Mouse (Mus musculus): ENCODE measurements around the gene Trim52. TPM values are rescaled to one million over a fixed set of nuclear protein-coding genes. Genes with fewer than 3 reads are reported as not detected.

The Trim52 gene
- polyA plus RNA-seq, 1 experiment from 2014 or later = not detected

DNA sequence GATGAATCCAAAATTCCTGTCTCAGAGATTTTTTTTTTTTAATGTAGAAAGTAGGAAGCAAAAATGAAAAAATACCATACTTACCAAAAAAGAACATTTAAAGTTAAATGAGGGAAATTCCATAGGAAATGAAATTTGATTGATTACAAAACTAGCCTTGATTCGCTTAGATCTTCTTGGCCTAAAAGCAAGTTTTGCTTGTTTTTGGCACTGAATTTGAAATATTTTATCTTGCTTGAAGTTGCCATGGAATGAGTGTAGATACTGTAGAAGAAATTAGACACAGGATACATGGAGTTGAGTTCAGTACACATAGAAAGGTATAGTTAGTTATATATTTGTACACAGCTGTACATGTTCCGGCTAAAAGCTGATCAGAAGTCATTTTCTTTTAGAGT is 73.7 kb downstream of the Trim52 start:
- ATAC-seq (ENCODE audit: low FRiP score, low TSS enrichment) = no peak
- WGBS = 89% methylated on average over 2 of the region's 2 CpGs
- no peak overlapping the region for H3K4me2 ChIP-seq (ENCODE audit: low read length)

GRCm38 (mm10) chr14:106180616-106181015 is 74.6 kb downstream of the Trim52 start:
- Histone ChIP-seq H3K9ac (replicated peaks; ENCODE audit: low read length) (no peak overlapping the region), H3K27ac (replicated peaks; ENCODE audit: low read depth, low read length) (no peak overlapping the region), H3K36me3 (ENCODE audit: control insufficient read depth, insufficient read depth, low read length) (no peaks in the 10 kb centered on the region), H3K4me3 (replicated peaks; ENCODE audit: low read depth, low read length) (no peak overlapping the region), H3K4me2 (ENCODE audit: low read length) (no peak overlapping the region), H3K4me1 (ENCODE audit: control insufficient read depth, insufficient read depth, low read length) (no peaks in the 10 kb centered on the region), H3K9me3 (ENCODE audit: control insufficient read depth, low read length) (no peaks in the 10 kb centered on the region), H3K27me3 (ENCODE audit: control insufficient read depth, insufficient read depth, low read length) (no peaks in the 10 kb centered on the region)
- DNase-seq (no peak), ATAC-seq (ENCODE audit: low FRiP score, low TSS enrichment) (no peak)

More for the DNA sequence above, 73.7 kb downstream of the Trim52 start:
- Histone ChIP-seq H3K4me1 (ENCODE audit: control insufficient read depth, insufficient read depth, low read length) (no peaks in the 10 kb centered on the region), H3K27ac (replicated peaks; ENCODE audit: low read depth, low read length) (no peak overlapping the region), H3K9ac (replicated peaks; ENCODE audit: low read length) (no peak overlapping the region), H3K9me3 (ENCODE audit: control insufficient read depth, low read length) (no peaks in the 10 kb centered on the region), H3K4me3 (replicated peaks; ENCODE audit: low read depth, low read length) (no peak overlapping the region), H3K36me3 (ENCODE audit: control insufficient read depth, insufficient read depth, low read length) (no peaks in the 10 kb centered on the region), H3K27me3 (ENCODE audit: control insufficient read depth, insufficient read depth, low read length) (no peaks in the 10 kb centered on the region)
- DNase-seq = no peak

DNA sequence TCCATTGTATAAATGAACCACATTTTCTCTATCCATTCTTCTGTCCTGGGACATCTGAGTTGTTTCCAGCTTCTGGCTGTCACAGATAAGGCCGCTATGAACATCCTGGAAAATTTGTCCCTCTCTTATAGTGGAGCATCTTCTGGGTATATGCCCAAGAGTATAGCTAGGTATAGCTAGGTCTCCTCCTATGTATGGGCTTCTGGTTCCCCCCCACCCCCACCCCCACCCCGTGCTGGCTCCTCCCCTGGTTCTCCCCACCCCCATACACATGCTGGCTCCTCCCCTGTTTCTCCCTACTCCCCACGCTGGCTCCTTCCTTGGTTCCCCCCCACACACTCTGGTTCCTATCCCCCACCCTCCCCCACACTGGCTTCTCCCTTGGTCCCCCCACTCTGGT is 78.0 kb downstream of the Trim52 start:
- no peak overlapping the region for H3K4me2 ChIP-seq (ENCODE audit: low read length)
- no peaks in the 10 kb centered on the region for H3K27me3 ChIP-seq (ENCODE audit: control insufficient read depth, insufficient read depth, low read length)
- 74% methylated on average over 3 of the region's 3 CpGs for WGBS
- ATAC-seq (ENCODE audit: low FRiP score, low TSS enrichment) = no peak
- no peak for DNase-seq
- H3K27ac ChIP-seq (replicated peaks; ENCODE audit: low read depth, low read length) = no peak overlapping the region
- H3K9me3 ChIP-seq (ENCODE audit: control insufficient read depth, low read length) = no peaks in the 10 kb centered on the region
- H3K4me1 ChIP-seq (ENCODE audit: control insufficient read depth, insufficient read depth, low read length) = no peaks in the 10 kb centered on the region
- H3K36me3 ChIP-seq (ENCODE audit: control insufficient read depth, insufficient read depth, low read length) = no peaks in the 10 kb centered on the region
- H3K4me3 ChIP-seq (replicated peaks; ENCODE audit: low read depth, low read length) = no peak overlapping the region
- no peak overlapping the region for H3K9ac ChIP-seq (replicated peaks; ENCODE audit: low read length)

Other genes with a start within 250 kb of the Trim52 start
- gene Spry2, start 209.4 kb upstream of the Trim52 start, polyA plus RNA-seq (2014; fragmentation: Nextera tagmentation; extraction: Ambion mirVana) = 39.5 and 40.1 TPM in 2 replicates